Mouse (Mus musculus) hindbrain, embryonic 11.5 days (tissue): ENCODE results near the gene Opa3. TPM values are rescaled to one million over a fixed set of nuclear protein-coding genes. Genes with fewer than 3 reads are reported as not detected.
"Not testable (repeated sequence)": the region's sequence is repeated elsewhere in the genome, so short reads cannot be mapped to it uniquely, and the experiment has no call there.

Experiments
- ATAC-seq: fragments of 200-750 bp; cut with Nextera tagmentation; 2 replicates; pipeline ENCODE4 v1.8.0; 2017; ENCODE audit warnings: mild to moderate bottlenecking, moderate TSS enrichment, moderate library complexity; ENCODE audit not compliant: low FRiP score
- DNase-seq: peaks from one replicate; pipeline ENCODE4 v3.0.0-alpha.2; 2015; ENCODE audit warnings: low spot score
- H3K27ac ChIP-seq: fragments of 300-500 bp; sonication (generic); 2 replicates; pipeline ENCODE4 v1.5.1; 2014; ENCODE audit warnings: mild to moderate bottlenecking, low read depth, low read length
- H3K27me3 ChIP-seq: fragments of 300-500 bp; sonication (generic); 2 replicates; pipeline ENCODE4 v1.6.1; 2014; ENCODE audit warnings: mild to moderate bottlenecking, low read length, moderate library complexity, mixed read lengths; ENCODE audit not compliant: control insufficient read depth, insufficient read depth
- H3K36me3 ChIP-seq: fragments of 300-500 bp; sonication (generic); 2 replicates; pipeline ENCODE4 v1.6.1; 2014; ENCODE audit warnings: mild to moderate bottlenecking, low read length, moderate library complexity, mixed read lengths; ENCODE audit not compliant: control insufficient read depth, insufficient read depth
- H3K4me1 ChIP-seq: fragments of 300-500 bp; sonication (generic); replicated peaks from 2 replicates; pipeline ENCODE4 v1.6.1; 2014; ENCODE audit warnings: low read length, mixed read lengths; ENCODE audit not compliant: control insufficient read depth, insufficient read depth
- H3K4me2 ChIP-seq: fragments of 300-500 bp; sonication (generic); replicated peaks from 2 replicates; pipeline ENCODE4 v1.6.1; 2014; ENCODE audit warnings: mild to moderate bottlenecking, low read depth, low read length
- H3K4me3 ChIP-seq: fragments of 300-500 bp; sonication (generic); 2 replicates; pipeline ENCODE4 v1.5.1; 2014; ENCODE audit warnings: low read depth, low read length
- H3K9ac ChIP-seq: fragments of 300-500 bp; sonication (generic); 2 replicates; pipeline ENCODE4 v1.6.1; 2014; ENCODE audit warnings: low read depth, low read length
- H3K9me3 ChIP-seq: fragments of 300-500 bp; sonication (generic); 2 replicates; pipeline ENCODE4 v1.6.1; 2016; ENCODE audit warnings: low read length; ENCODE audit not compliant: control insufficient read depth
- WGBS: fragments of 180-500 bp; shearing (Covaris S2); extraction: QIAGEN DNeasy Blood & Tissue Kit; methylation state at CpG from one replicate; pipeline ENCODE4 v1.1.7; 2014; 5-methylcytosine and 5-hydroxymethylcytosine counted together
- polyA plus RNA-seq: library from polyadenylated mRNA; unstranded; fragments of >200 nt; fragmentation: Nextera tagmentation; extraction: Ambion mirVana; gene quantifications from 2 replicates; pipeline ENCODE4 v1.2.1, GENCODE M21; 2014

Gene Opa3
- polyA plus RNA-seq, 1 experiment from 2014 or later, result 42.2 TPM

- Histone ChIP-seq H3K27ac (peak overlapping the region; percentile 55), H3K4me1 (peaks cover 11% of the 10 kb centered on the region), H3K4me3 (peak overlapping the region; percentile 99), H3K36me3 (no peaks in the 10 kb centered on the region), H3K9ac (peak overlapping the region; percentile 87), H3K4me2 (peak overlapping the region; percentile 97), H3K9me3 (no peaks in the 10 kb centered on the region), H3K27me3 (no peaks in the 10 kb centered on the region)
- WGBS, result 1% methylated on average over 33 of the region's 36 CpGs
- peak; percentile 79 for DNase-seq
- peak; percentile 75 for ATAC-seq
Observed at GRCm38 (mm10) chr7:19272173-19272764, 44.1 kb downstream of the Opa3 start.

- Histone ChIP-seq H3K9ac (no peak overlapping the region), H3K27me3 (peaks cover 38% of the 10 kb centered on the region), H3K9me3 (no peaks in the 10 kb centered on the region), H3K4me1 (no peaks in the 10 kb centered on the region; the same call in none of the 2 replicates), H3K4me2 (no peak overlapping the region), H3K4me3 (no peak overlapping the region), H3K27ac (no peak overlapping the region), H3K36me3 (no peaks in the 10 kb centered on the region)
- ATAC-seq, result no peak
- 45% methylated on average over 4 of the region's 4 CpGs for WGBS
- DNase-seq, result no peak
Observed at GRCm38 (mm10) chr7:19276253-19276652, 48.1 kb downstream of the Opa3 start.

DNA sequence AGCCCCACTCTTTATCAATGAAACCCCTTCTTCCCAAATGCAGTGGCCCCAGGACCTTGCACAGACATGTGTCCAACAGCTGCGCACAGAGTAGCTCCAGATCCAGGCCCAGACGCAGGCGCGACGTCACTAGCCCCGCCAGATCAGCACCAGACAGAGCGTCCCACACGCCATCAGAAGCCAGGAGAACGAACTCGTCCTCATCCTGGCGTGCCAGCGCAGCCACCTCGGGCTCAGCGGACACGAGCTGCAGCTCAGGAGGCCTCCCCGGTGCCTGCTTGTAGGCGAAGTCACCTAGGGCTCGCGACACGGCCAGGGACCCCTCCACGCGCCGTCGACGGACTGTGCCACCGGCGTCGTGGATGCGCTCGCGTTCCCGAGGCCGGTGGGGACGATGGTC lies 50.9 kb downstream of the Opa3 start:
- DNase-seq (peak; percentile 24), ATAC-seq (no peak)
- Histone ChIP-seq H3K36me3 (no peaks in the 10 kb centered on the region), H3K4me1 (no peaks in the 10 kb centered on the region; the same call in none of the 2 replicates), H3K9ac (no peak overlapping the region), H3K27ac (no peak overlapping the region; the same call in 1 of the 2 replicates), H3K27me3 (peaks cover 40% of the 10 kb centered on the region), H3K9me3 (no peaks in the 10 kb centered on the region), H3K4me3 (peak overlapping the region; percentile 22; the same call in 1 of the 2 replicates), H3K4me2 (peak overlapping the region; percentile 39)
- WGBS, result 2% methylated on average over 34 of the region's 34 CpGs

DNA sequence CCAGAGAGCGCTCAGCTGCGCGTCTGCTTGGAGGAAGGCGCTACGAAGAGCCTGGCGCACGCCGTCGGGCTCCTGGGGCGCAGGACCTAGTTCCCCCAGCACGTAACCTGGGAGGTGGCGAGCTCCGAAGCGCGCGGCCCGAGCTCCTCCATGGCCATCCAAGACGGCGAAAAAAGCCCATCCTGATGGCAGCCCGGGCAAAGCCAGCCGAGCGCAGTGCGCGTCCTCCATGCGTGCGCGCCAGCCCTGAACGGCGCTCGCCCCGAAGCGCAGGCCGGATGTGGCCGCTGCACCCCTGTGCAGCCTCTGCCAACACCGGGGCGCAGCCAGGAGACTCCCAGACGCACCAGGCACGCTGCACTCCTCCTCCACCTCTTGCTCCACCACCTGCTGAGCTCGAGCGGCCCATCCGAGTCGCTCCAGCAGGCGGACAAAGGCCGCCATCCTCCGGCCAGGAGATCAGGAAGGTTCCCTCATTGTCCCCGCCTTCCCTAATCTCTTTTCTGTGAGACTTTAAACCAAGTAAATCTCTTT lies 51.5 kb downstream of the Opa3 start, which contains the start of gene Ppm1n:
Gene Ppm1n (minus strand): TSS at position 484 of the 534 bp plus-strand sequence.
- under 1% methylated on average over 46 of the region's 46 CpGs for WGBS
- Histone ChIP-seq H3K36me3 (no peaks in the 10 kb centered on the region), H3K9ac (no peak within 1 kb of the TSS), H3K9me3 (no peaks in the 10 kb centered on the region), H3K4me2 (peak within 1 kb of the TSS; percentile 39), H3K27me3 (peaks cover 40% of the 10 kb centered on the region), H3K4me1 (no peaks in the 10 kb centered on the region; the same call in none of the 2 replicates), H3K4me3 (peak within 1 kb of the TSS; percentile 22), H3K27ac (no peak within 1 kb of the TSS; the same call in 1 of the 2 replicates)
- no peak for ATAC-seq
- peak; percentile 50 for DNase-seq

GRCm38 (mm10) chr7:19281680-19282304 lies 53.7 kb downstream of the Opa3 start:
- H3K4me2 ChIP-seq, ATAC-seq, H3K9me3 ChIP-seq, H3K36me3 ChIP-seq, H3K27ac ChIP-seq, H3K9ac ChIP-seq, H3K4me1 ChIP-seq: not testable (repeated sequence)
- 34% methylated on average over 6 of the region's 6 CpGs for WGBS
- DNase-seq, result peak; percentile 51
- H3K27me3 ChIP-seq, result peaks cover 40% of the 10 kb centered on the region
- peak overlapping the region; percentile 81; the same call in 1 of the 2 replicates for H3K4me3 ChIP-seq

GRCm38 (mm10) chr7:19282385-19282784 lies 54.3 kb downstream of the Opa3 start, which contains the start of gene Rtn2:
Gene Rtn2, plus strand, starts transcription at chr7:19282624.
- no peaks in the 10 kb centered on the region for H3K9me3 ChIP-seq
- DNase-seq, result peak; percentile 92
- peak within 1 kb of the TSS; percentile 81 for H3K4me3 ChIP-seq
- H3K36me3 ChIP-seq, result peaks cover 2% of the 10 kb centered on the region; the same call in 1 of the 2 replicates
- peak within 1 kb of the TSS; percentile 95 for H3K9ac ChIP-seq
- H3K27ac ChIP-seq, result peak within 1 kb of the TSS; percentile 83
- under 1% methylated on average over 36 of the region's 37 CpGs for WGBS
- H3K27me3 ChIP-seq, result peaks cover 40% of the 10 kb centered on the region
- peak within 1 kb of the TSS; percentile 85 for H3K4me2 ChIP-seq
- no peaks in the 10 kb centered on the region; the same call in none of the 2 replicates for H3K4me1 ChIP-seq
- peak; percentile 85 for ATAC-seq

DNA sequence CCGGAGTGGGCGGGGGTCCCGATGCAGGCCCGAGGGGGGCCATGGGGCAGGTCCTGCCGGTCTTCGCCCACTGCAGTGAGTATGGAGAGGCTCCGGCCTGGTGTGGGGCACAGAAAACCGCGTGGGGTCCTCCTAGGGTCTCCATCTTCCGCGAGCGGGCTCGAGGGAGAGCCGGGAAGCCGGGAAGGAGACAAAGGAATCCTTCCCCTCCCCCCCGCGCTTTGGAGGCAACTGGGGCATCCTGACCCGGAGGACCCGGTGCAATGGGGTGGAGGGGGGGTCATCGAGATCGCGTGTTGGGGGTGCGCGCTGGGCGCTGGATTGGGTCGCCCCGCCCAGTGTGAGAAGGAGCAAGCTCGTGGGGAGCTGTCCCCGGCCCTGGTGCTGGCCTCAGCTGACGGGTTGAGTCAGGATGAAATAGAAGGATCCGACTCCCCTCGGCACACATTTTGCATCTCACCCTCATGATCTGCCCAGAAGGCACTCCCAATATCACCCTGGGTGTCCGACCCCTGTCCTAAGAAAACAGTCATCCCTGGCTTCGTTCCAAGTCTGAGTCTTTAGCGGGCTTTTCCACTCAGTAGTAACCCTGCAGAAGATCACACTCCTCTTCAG lies 54.8 kb downstream of the Opa3 start:
- Histone ChIP-seq H3K36me3 (peaks cover 5% of the 10 kb centered on the region; the same call in 1 of the 2 replicates), H3K4me2 (peak overlapping the region; percentile 85), H3K27me3 (peaks cover 36% of the 10 kb centered on the region), H3K4me3 (peak overlapping the region; percentile 81), H3K9ac (peak overlapping the region; percentile 95), H3K4me1 (no peaks in the 10 kb centered on the region; the same call in none of the 2 replicates), H3K27ac (peak overlapping the region; percentile 83), H3K9me3 (no peaks in the 10 kb centered on the region)
- peak; percentile 82; the same call in 1 of the 2 replicates for ATAC-seq
- WGBS, result 0% methylated on average over 33 of the region's 35 CpGs
- DNase-seq, result peak; percentile 72

- Histone ChIP-seq H3K4me2 (peak overlapping the region; percentile 85), H3K36me3 (peaks cover 5% of the 10 kb centered on the region; the same call in 1 of the 2 replicates), H3K9me3 (no peaks in the 10 kb centered on the region), H3K27me3 (peaks cover 31% of the 10 kb centered on the region), H3K4me1 (no peaks in the 10 kb centered on the region; the same call in none of the 2 replicates), H3K4me3 (peak overlapping the region; percentile 81), H3K27ac (no peak overlapping the region), H3K9ac (peak overlapping the region; percentile 95)
- DNase-seq (peak; percentile 41), ATAC-seq (no peak)
- 33% methylated on average over 14 of the region's 14 CpGs for WGBS
Observed at GRCm38 (mm10) chr7:19283406-19283804, 55.3 kb downstream of the Opa3 start.
